Mouse (Mus musculus) limb, embryonic 11.5 days (tissue): ENCODE data around the gene Pex5l. TPM values are rescaled to one million over a fixed set of nuclear protein-coding genes. Genes with fewer than 3 reads are reported as not detected.

Experiments
- ATAC-seq: fragments of 200-750 bp; cut with Nextera tagmentation; 2 replicates; pipeline ENCODE4 v1.8.0; 2017; ENCODE audit warnings: low read depth; ENCODE audit not compliant: insufficient number of reproducible peaks, low FRiP score, low TSS enrichment
- DNase-seq: peaks from one replicate; pipeline ENCODE4 v3.0.0-alpha.2; 2015; ENCODE audit warnings: low spot score
- H3K27ac ChIP-seq: fragments of 300-500 bp; sonication (generic); replicated peaks from 2 replicates; pipeline ENCODE4 v1.5.1; 2014; ENCODE audit warnings: low read depth, mild to moderate bottlenecking, low read length
- H3K27me3 ChIP-seq: fragments of 300-500 bp; sonication (generic); 2 replicates; pipeline ENCODE4 v1.6.1; 2014; ENCODE audit warnings: mild to moderate bottlenecking, low read length, mixed read lengths; ENCODE audit not compliant: control insufficient read depth, insufficient read depth
- H3K36me3 ChIP-seq: fragments of 300-500 bp; sonication (generic); 2 replicates; pipeline ENCODE4 v1.6.1; 2014; ENCODE audit warnings: mild to moderate bottlenecking, low read length, moderate library complexity, mixed read lengths; ENCODE audit not compliant: control insufficient read depth, insufficient read depth
- H3K4me1 ChIP-seq: fragments of 300-500 bp; sonication (generic); 2 replicates; pipeline ENCODE4 v1.6.1; 2014; ENCODE audit warnings: low read length, mixed read lengths; ENCODE audit not compliant: control insufficient read depth, insufficient read depth
- H3K4me2 ChIP-seq: fragments of 300-500 bp; sonication (generic); 2 replicates; pipeline ENCODE4 v1.6.1; 2014; ENCODE audit warnings: low read depth, mild to moderate bottlenecking, moderate library complexity; ENCODE audit not compliant: severe bottlenecking
- H3K4me3 ChIP-seq: fragments of 300-500 bp; sonication (generic); 2 replicates; pipeline ENCODE4 v1.5.1; 2014; ENCODE audit warnings: low read depth, low read length
- H3K9ac ChIP-seq: fragments of 300-500 bp; sonication (generic); 2 replicates; pipeline ENCODE4 v1.6.1; 2014; ENCODE audit warnings: mild to moderate bottlenecking, low read length
- H3K9me3 ChIP-seq: fragments of 300-500 bp; sonication (generic); 2 replicates; pipeline ENCODE4 v1.6.1; 2016; ENCODE audit warnings: low read length; ENCODE audit not compliant: control insufficient read depth
- WGBS: fragments of 180-500 bp; shearing (Covaris S2); extraction: QIAGEN DNeasy Blood & Tissue Kit; methylation state at CpG from one replicate; pipeline ENCODE4 v1.1.7; 2014; 5-methylcytosine and 5-hydroxymethylcytosine counted together
- polyA plus RNA-seq: library from polyadenylated mRNA; unstranded; fragments of >200 nt; fragmentation: Nextera tagmentation; extraction: Ambion mirVana; gene quantifications from 2 replicates; pipeline ENCODE4 v1.2.1, GENCODE M21; 2014

The Pex5l gene
- polyA plus RNA-seq, 1 experiment from 2014 or later, result 0.13 TPM

- Histone ChIP-seq H3K4me2 (no peak overlapping the region), H3K9me3 (no peaks in the 10 kb centered on the region)
- WGBS, result 75% methylated on average over 9 of the region's 9 CpGs
These were observed 44.3 kb downstream of the Pex5l start for GRCm38 (mm10) chr3:33098550-33099295.

GRCm38 (mm10) chr3:33093646-33094045, 49.4 kb downstream of the Pex5l start:
- WGBS, result 83% methylated on average over 6 of the region's 6 CpGs
- Histone ChIP-seq H3K27ac (no peak overlapping the region), H3K4me3 (no peak overlapping the region), H3K36me3 (no peaks in the 10 kb centered on the region), H3K4me1 (no peaks in the 10 kb centered on the region), H3K9ac (no peak overlapping the region), H3K9me3 (no peaks in the 10 kb centered on the region), H3K27me3 (no peaks in the 10 kb centered on the region), H3K4me2 (no peak overlapping the region)
- ATAC-seq (no peak), DNase-seq (no peak)

More at GRCm38 (mm10) chr3:33098550-33099295, 44.3 kb downstream of the Pex5l start:
- DNase-seq (no peak), ATAC-seq (no peak)
- H3K4me1 ChIP-seq, result no peaks in the 10 kb centered on the region
- H3K27me3 ChIP-seq, result no peaks in the 10 kb centered on the region
- no peak overlapping the region for H3K4me3 ChIP-seq
- H3K27ac ChIP-seq, result no peak overlapping the region
- no peak overlapping the region for H3K9ac ChIP-seq
- H3K36me3 ChIP-seq, result no peaks in the 10 kb centered on the region

- Histone ChIP-seq H3K9ac (no peak overlapping the region), H3K4me3 (no peak overlapping the region), H3K4me1 (no peaks in the 10 kb centered on the region), H3K36me3 (no peaks in the 10 kb centered on the region), H3K4me2 (no peak overlapping the region), H3K9me3 (no peaks in the 10 kb centered on the region), H3K27me3 (no peaks in the 10 kb centered on the region), H3K27ac (no peak overlapping the region)
- ATAC-seq (no peak), DNase-seq (peak; percentile 32)
- 42% methylated on average over 9 of the region's 9 CpGs for WGBS
These were observed 53.0 kb downstream of the Pex5l start for GRCm38 (mm10) chr3:33090001-33090400.

- no peak overlapping the region for H3K9ac ChIP-seq
- no peaks in the 10 kb centered on the region for H3K27me3 ChIP-seq
- no peaks in the 10 kb centered on the region for H3K4me1 ChIP-seq
- H3K4me2 ChIP-seq, result no peak overlapping the region
- no peaks in the 10 kb centered on the region for H3K9me3 ChIP-seq
- 52% methylated on average over 2 of the region's 2 CpGs for WGBS
- ATAC-seq, result no peak
- H3K4me3 ChIP-seq, result no peak overlapping the region
- H3K27ac ChIP-seq, result no peak overlapping the region
- no peaks in the 10 kb centered on the region for H3K36me3 ChIP-seq
- no peak for DNase-seq
These were observed 53.6 kb downstream of the Pex5l start for GRCm38 (mm10) chr3:33089470-33089869.

- 74% methylated on average over 4 of the region's 4 CpGs for WGBS
- Histone ChIP-seq H3K4me1 (no peaks in the 10 kb centered on the region), H3K36me3 (no peaks in the 10 kb centered on the region), H3K4me3 (no peak overlapping the region), H3K27ac (no peak overlapping the region), H3K4me2 (no peak overlapping the region), H3K9me3 (no peaks in the 10 kb centered on the region), H3K9ac (no peak overlapping the region), H3K27me3 (no peaks in the 10 kb centered on the region)
- no peak for DNase-seq
- no peak for ATAC-seq
These were observed 54.8 kb downstream of the Pex5l start for GRCm38 (mm10) chr3:33088276-33088675.

GRCm38 (mm10) chr3:33082806-33083338, 60.2 kb downstream of the Pex5l start:
- H3K4me2 ChIP-seq, result 0 out of 2 replicates have a peak overlapping the region, but pooled peaks have one; percentile 17
- WGBS, result 39% methylated on average over 8 of the region's 8 CpGs
- no peaks in the 10 kb centered on the region for H3K4me1 ChIP-seq
- H3K9me3 ChIP-seq, result no peaks in the 10 kb centered on the region
- H3K36me3 ChIP-seq, result no peaks in the 10 kb centered on the region
- ATAC-seq (no peak), DNase-seq (no peak)
- H3K27ac ChIP-seq, result no peak overlapping the region
- H3K9ac ChIP-seq, result no peak overlapping the region
- no peak overlapping the region for H3K4me3 ChIP-seq
- H3K27me3 ChIP-seq, result no peaks in the 10 kb centered on the region

- no peak for ATAC-seq
- Histone ChIP-seq H3K9me3 (no peaks in the 10 kb centered on the region), H3K36me3 (no peaks in the 10 kb centered on the region), H3K27ac (no peak overlapping the region), H3K27me3 (no peaks in the 10 kb centered on the region), H3K4me2 (no peak overlapping the region), H3K4me3 (no peak overlapping the region), H3K4me1 (no peaks in the 10 kb centered on the region), H3K9ac (no peak overlapping the region)
- DNase-seq, result no peak
- 88% methylated on average over 4 of the region's 4 CpGs for WGBS
These were observed 61.3 kb downstream of the Pex5l start for GRCm38 (mm10) chr3:33081793-33082192.

GRCm38 (mm10) chr3:33079658-33080057, 63.4 kb downstream of the Pex5l start:
- Histone ChIP-seq H3K4me1 (no peaks in the 10 kb centered on the region), H3K4me3 (no peak overlapping the region), H3K9ac (no peak overlapping the region), H3K9me3 (no peaks in the 10 kb centered on the region), H3K4me2 (no peak overlapping the region), H3K27me3 (no peaks in the 10 kb centered on the region), H3K36me3 (no peaks in the 10 kb centered on the region), H3K27ac (no peak overlapping the region)
- no peak for DNase-seq
- no peak for ATAC-seq
- 89% methylated on average over 1 of the region's 1 CpGs for WGBS
